Mouse (Mus musculus) stomach, postnatal 0 days (tissue): ENCODE measurements at regions not wholly inside any gene's neighbourhood (a gene's known extent, or its start where the extent isn't known, plus 50 kb on each side); places are given as distances from the start of the nearest gene placed in this dataset.

Source experiments
- CTCF ChIP-seq: IDR thresholded peaks from 2 replicates; pipeline ENCODE4 v1.5.1; 2016; ENCODE audit warnings: antibody characterized with exemption, low read depth, mild to moderate bottlenecking, moderate library complexity
- EP300 ChIP-seq: optimal IDR thresholded peaks from 2 replicates; pipeline ENCODE3; 2016; ENCODE audit warnings: antibody characterized with exemption

DNA sequence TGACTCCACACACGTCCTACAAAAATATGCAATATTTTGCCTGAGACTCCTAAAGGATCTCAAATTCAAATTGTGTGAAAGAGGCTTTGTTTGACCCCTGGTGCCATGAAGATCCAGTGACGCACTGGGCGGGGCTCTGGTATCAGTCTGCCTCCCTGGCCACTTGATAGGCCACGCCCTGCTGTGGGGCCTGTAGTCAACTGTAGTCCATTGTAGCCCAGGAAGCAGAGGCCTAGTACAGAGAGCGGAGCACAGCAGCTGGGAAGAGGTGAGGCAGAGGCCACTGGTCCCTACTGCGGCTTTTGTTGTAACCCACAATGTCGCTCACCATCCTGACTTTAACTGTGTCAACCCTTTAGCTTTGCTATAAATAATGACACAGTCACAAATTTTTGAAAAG is 88.5 kb upstream of the Klf3 start:
- TF ChIP-seq CTCF (no peak), EP300 (no peak)
